Mouse (Mus musculus): ENCODE measurements at regions not wholly inside any gene's neighbourhood (a gene's known extent, or its start where the extent isn't known, plus 50 kb on each side); places are given as distances from the start of the nearest gene placed in this dataset.
A peak's percentile ranks its signal among the peaks of the same experiment; 100 is the strongest.

DNA sequence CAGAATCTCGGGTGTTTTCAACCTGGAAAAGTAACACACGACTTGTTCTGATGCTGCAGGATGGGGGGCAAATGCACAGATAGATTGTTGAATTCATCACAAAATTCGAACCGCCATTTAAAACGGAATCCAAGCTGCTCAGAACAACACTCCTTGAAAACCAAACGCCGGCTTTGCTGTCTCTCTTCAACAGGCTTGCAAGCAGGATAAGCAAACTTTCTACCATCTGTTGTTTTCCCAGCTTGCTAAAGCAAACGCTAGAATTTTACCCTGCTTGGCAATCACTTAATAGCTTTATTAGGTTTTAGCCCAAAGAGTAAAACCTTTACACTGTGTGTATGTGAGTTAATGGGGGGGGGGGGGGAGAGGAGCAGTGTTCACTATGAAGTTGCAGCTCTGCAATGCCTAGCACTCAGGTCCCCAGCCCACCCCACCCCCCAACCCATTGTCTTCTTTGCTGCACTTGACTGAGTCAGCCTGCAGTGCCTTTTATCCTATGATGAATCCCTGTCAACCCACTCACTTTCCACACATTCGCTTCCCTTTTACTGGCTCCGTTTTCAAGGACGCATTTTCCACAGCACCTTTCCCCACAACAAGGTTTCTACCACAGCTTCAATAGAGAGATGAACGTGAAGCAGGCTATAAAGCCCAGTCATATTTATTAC is 190.1 kb upstream of the Fat1 start:
- H3K4me3 ChIP-seq (ENCODE audit: low read depth, low read length): no peak overlapping the region
- no peak overlapping the region for H3K27ac ChIP-seq (replicated peaks; ENCODE audit: low read depth, low read length)
- DNase-seq (ENCODE audit: low spot score) (no peak), ATAC-seq (ENCODE audit: low read depth) (no peak)
- no peaks in the 10 kb centered on the region for H3K4me1 ChIP-seq (ENCODE audit: control insufficient read depth, insufficient read depth, low read length)
- no peaks in the 10 kb centered on the region for H3K9me3 ChIP-seq (ENCODE audit: control insufficient read depth, low read length)
- no peaks in the 10 kb centered on the region for H3K27me3 ChIP-seq (replicated peaks; ENCODE audit: control insufficient read depth, insufficient read depth, low read length)
- H3K4me2 ChIP-seq (ENCODE audit: low read depth, low read length): no peak overlapping the region
- no peak overlapping the region for H3K9ac ChIP-seq (ENCODE audit: low read depth, low read length)
- 69% methylated on average over 12 of the region's 12 CpGs for WGBS
- no peaks in the 10 kb centered on the region for H3K36me3 ChIP-seq (ENCODE audit: control insufficient read depth, insufficient read depth, low read length)

DNA sequence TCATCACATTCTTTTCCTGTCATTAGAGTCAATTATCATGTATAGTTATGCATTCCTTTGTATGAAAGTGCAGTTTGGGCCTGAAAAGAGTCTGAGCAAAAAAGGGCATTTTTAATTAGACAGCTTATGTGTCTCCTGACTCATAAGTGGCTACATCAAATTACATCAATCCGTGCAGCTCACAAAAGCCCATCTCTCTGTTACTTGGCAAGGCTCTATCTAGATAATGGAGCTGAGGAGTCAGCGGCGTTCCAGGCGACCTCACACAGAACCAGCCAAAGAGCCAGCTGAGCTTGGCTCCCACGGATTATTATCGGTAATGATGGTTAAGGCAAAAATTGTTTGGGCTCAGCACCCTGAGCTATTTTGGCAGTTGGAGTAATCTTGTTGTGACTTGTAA is 176.5 kb upstream of the Fat1 start:
- DNase-seq (ENCODE audit: low spot score) (peak; percentile 50), ATAC-seq (ENCODE audit: low read depth) (peak; percentile 81)
- Histone ChIP-seq H3K9me3 (ENCODE audit: control insufficient read depth, low read length) (no peaks in the 10 kb centered on the region), H3K4me3 (ENCODE audit: low read depth, low read length) (no peak overlapping the region), H3K4me2 (ENCODE audit: low read depth, low read length) (no peak overlapping the region), H3K9ac (ENCODE audit: low read depth, low read length) (no peak overlapping the region), H3K27ac (replicated peaks; ENCODE audit: low read depth, low read length) (no peak overlapping the region), H3K27me3 (replicated peaks; ENCODE audit: control insufficient read depth, insufficient read depth, low read length) (no peaks in the 10 kb centered on the region), H3K36me3 (ENCODE audit: control insufficient read depth, insufficient read depth, low read length) (no peaks in the 10 kb centered on the region), H3K4me1 (ENCODE audit: control insufficient read depth, insufficient read depth, low read length) (no peaks in the 10 kb centered on the region)
- WGBS: 56% methylated on average over 6 of the region's 6 CpGs

DNA sequence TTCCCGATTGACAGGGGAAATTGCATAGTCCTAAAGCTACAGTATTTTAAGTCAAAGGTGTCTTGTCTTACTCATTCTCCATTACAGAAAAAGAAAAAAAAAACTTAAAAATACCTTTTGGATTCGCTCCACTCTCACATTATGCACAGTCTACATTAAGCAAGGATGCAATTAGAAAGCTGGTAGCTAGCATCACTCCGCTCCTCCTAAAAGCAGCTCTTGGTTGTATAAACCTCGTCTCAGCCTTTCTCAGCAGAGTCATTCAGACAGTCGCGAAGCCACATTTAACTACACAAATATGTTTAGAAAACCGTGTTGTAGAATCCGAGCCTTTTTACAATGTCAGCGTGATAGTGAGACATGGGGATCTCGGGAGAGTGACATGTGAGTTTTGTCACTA is 172.5 kb upstream of the Fat1 start:
- Histone ChIP-seq H3K27ac (replicated peaks; ENCODE audit: low read depth, low read length) (no peak overlapping the region), H3K4me2 (ENCODE audit: low read depth, low read length) (no peak overlapping the region), H3K36me3 (ENCODE audit: control insufficient read depth, insufficient read depth, low read length) (no peaks in the 10 kb centered on the region), H3K4me1 (ENCODE audit: control insufficient read depth, insufficient read depth, low read length) (peaks cover 5% of the 10 kb centered on the region), H3K4me3 (ENCODE audit: low read depth, low read length) (no peak overlapping the region), H3K9ac (ENCODE audit: low read depth, low read length) (no peak overlapping the region), H3K27me3 (replicated peaks; ENCODE audit: control insufficient read depth, insufficient read depth, low read length) (no peaks in the 10 kb centered on the region), H3K9me3 (ENCODE audit: control insufficient read depth, low read length) (no peaks in the 10 kb centered on the region)
- WGBS: 87% methylated on average over 10 of the region's 10 CpGs
- ATAC-seq (ENCODE audit: low read depth) (no peak), DNase-seq (ENCODE audit: low spot score) (no peak)

DNA sequence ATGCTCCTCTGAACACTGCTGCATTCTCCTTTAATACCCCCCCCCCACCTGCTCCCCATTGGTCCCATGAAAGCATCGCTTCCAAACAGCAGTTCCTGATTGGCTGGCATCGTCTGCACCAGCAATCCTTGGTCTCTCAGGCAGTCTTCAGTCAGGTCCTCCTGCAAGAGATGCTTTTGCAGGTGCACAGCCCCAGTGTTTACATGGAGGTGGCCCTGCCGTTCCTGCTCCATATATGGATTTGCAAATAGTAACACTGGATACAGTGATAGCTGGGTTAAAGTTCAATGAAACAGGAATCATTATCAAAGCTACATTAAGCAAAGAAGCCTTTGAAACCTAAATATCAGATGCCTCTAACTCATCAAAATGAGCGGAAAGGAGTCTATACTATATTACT is 170.1 kb upstream of the Fat1 start:
- WGBS: 87% methylated on average over 4 of the region's 4 CpGs
- Histone ChIP-seq H3K9ac (ENCODE audit: low read depth, low read length) (no peak overlapping the region), H3K9me3 (ENCODE audit: control insufficient read depth, low read length) (no peaks in the 10 kb centered on the region), H3K4me3 (ENCODE audit: low read depth, low read length) (no peak overlapping the region), H3K27ac (replicated peaks; ENCODE audit: low read depth, low read length) (no peak overlapping the region), H3K27me3 (replicated peaks; ENCODE audit: control insufficient read depth, insufficient read depth, low read length) (no peaks in the 10 kb centered on the region), H3K4me1 (ENCODE audit: control insufficient read depth, insufficient read depth, low read length) (peaks cover 5% of the 10 kb centered on the region), H3K4me2 (ENCODE audit: low read depth, low read length) (no peak overlapping the region), H3K36me3 (ENCODE audit: control insufficient read depth, insufficient read depth, low read length) (no peaks in the 10 kb centered on the region)
- DNase-seq (ENCODE audit: low spot score) (no peak), ATAC-seq (ENCODE audit: low read depth) (no peak)

DNA sequence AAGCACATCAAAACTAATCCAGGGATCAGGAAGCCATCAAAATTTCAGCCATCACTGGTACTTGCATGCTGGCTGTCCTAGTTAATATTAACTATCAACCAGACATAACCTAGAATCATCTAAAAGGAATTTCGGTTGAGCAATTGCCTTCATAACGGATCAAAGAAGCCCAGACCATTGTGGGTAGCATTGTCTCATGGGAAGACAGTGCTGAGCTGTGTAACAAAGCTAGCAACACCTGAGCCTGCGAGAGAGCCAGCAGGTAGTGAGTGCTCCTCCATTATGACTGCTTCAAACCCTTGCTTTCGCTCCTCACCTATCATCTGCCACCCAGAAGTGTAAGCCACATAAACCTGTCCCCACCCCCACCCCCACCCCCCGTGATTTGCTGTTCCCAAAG is 169.6 kb upstream of the Fat1 start:
- DNase-seq (ENCODE audit: low spot score): no peak
- H3K4me2 ChIP-seq (ENCODE audit: low read depth, low read length): no peak overlapping the region
- H3K9me3 ChIP-seq (ENCODE audit: control insufficient read depth, low read length): no peaks in the 10 kb centered on the region
- H3K27me3 ChIP-seq (replicated peaks; ENCODE audit: control insufficient read depth, insufficient read depth, low read length): no peaks in the 10 kb centered on the region
- no peaks in the 10 kb centered on the region for H3K36me3 ChIP-seq (ENCODE audit: control insufficient read depth, insufficient read depth, low read length)
- H3K4me1 ChIP-seq (ENCODE audit: control insufficient read depth, insufficient read depth, low read length): peaks cover 5% of the 10 kb centered on the region
- no peak for ATAC-seq (ENCODE audit: low read depth)
- no peak overlapping the region for H3K4me3 ChIP-seq (ENCODE audit: low read depth, low read length)
- no peak overlapping the region for H3K27ac ChIP-seq (replicated peaks; ENCODE audit: low read depth, low read length)
- no peak overlapping the region for H3K9ac ChIP-seq (ENCODE audit: low read depth, low read length)
- 67% methylated on average over 5 of the region's 5 CpGs for WGBS

DNA sequence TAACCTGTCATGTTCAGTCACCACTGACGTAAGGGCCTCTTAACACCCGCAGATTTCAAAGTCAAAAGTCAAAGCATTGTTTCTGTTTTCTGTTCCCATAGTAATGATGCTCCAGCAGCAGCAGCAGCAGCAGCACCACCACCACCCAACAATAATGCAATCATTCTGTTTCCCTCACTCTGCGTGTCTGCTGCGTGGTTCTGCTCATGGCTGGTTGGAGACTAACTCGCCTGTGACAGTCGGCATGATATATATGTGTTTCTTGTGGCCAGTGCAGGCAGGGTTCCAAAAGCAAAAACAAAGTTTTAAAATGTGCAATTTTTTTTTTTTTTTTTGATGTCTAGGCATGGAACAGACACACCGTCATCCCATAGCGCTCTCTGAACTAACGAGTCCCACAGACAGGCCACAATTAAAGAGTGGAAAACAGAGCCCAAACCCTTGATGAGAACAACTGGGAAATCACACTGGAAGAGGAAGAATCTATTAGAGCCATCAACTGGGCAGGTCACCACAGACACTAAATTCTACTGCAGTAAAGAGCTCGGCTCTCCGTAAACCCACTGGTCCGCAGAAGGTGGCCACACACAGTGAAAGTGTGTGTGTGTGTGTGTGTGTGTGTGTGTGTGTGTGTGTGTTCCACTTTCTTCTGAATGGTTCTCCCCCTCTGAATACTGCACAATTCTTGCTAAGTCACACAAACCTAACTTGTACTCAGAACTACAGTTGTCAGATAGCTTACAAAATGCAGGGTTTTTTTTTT is 169.0 kb upstream of the Fat1 start:
- H3K27ac ChIP-seq (replicated peaks; ENCODE audit: low read depth, low read length): no peak overlapping the region
- peak; percentile 32 for DNase-seq (ENCODE audit: low spot score)
- no peak overlapping the region for H3K4me3 ChIP-seq (ENCODE audit: low read depth, low read length)
- no peak overlapping the region for H3K9ac ChIP-seq (ENCODE audit: low read depth, low read length)
- no peaks in the 10 kb centered on the region for H3K9me3 ChIP-seq (ENCODE audit: control insufficient read depth, low read length)
- H3K4me2 ChIP-seq (ENCODE audit: low read depth, low read length): no peak overlapping the region
- H3K27me3 ChIP-seq (replicated peaks; ENCODE audit: control insufficient read depth, insufficient read depth, low read length): no peaks in the 10 kb centered on the region
- ATAC-seq (ENCODE audit: low read depth): no peak; the same call in 1 of the 2 replicates
- 55% methylated on average over 12 of the region's 12 CpGs for WGBS
- H3K36me3 ChIP-seq (ENCODE audit: control insufficient read depth, insufficient read depth, low read length): no peaks in the 10 kb centered on the region
- peaks cover 5% of the 10 kb centered on the region for H3K4me1 ChIP-seq (ENCODE audit: control insufficient read depth, insufficient read depth, low read length)

DNA sequence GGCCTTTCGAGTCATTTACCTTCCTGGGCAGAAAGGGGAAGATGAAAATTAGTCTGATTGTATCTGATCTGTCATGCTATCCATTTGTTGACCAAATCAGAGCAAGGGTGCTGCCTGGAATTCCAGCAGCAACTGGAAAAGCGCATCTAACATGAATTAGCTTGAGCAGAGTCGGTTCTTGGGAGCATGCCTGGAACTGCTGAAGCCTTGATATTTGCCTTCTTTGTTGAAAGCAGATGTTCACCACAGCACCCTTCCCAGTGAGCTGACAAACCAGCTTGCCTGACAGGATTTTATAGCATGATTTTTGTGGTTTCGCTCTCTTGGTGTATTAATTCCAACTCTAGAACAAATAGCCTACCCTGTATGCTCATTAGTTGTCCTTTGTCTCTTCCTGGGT is 168.0 kb upstream of the Fat1 start:
- no peak overlapping the region for H3K27ac ChIP-seq (replicated peaks; ENCODE audit: low read depth, low read length)
- H3K27me3 ChIP-seq (replicated peaks; ENCODE audit: control insufficient read depth, insufficient read depth, low read length): no peaks in the 10 kb centered on the region

DNA sequence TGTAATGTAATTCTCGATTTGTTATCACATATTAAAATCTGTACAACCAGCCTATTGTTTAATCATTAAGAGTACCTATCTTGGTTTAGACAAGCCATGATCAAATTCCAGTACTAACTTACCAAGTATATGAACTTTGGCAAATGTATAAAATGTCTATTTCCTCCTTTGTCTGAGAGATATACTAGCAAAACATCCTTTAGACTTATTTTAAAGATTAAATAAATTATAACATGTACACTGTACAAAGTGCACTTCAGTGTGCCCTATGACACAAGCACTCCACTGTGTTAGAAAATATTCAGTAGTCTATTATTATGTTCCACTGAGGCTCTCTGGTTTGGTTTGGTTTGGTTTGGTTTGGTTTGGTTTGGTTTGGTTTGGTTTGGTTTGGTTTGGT is 156.0 kb upstream of the Fat1 start:
- DNase-seq (ENCODE audit: low spot score) (no peak), ATAC-seq (ENCODE audit: low read depth) (no peak)
- Histone ChIP-seq H3K9ac (ENCODE audit: low read depth, low read length) (no peak overlapping the region), H3K9me3 (ENCODE audit: control insufficient read depth, low read length) (no peaks in the 10 kb centered on the region), H3K4me2 (ENCODE audit: low read depth, low read length) (no peak overlapping the region), H3K4me1 (ENCODE audit: control insufficient read depth, insufficient read depth, low read length) (no peaks in the 10 kb centered on the region), H3K36me3 (ENCODE audit: control insufficient read depth, insufficient read depth, low read length) (no peaks in the 10 kb centered on the region), H3K27me3 (replicated peaks; ENCODE audit: control insufficient read depth, insufficient read depth, low read length) (no peaks in the 10 kb centered on the region), H3K27ac (replicated peaks; ENCODE audit: low read depth, low read length) (no peak overlapping the region), H3K4me3 (ENCODE audit: low read depth, low read length) (no peak overlapping the region)
- WGBS: 76% methylated on average over 1 of the region's 1 CpGs

More for the DNA sequence above, 168.0 kb upstream of the Fat1 start:
- DNase-seq (ENCODE audit: low spot score) (peak; percentile 93), ATAC-seq (ENCODE audit: low read depth) (peak; percentile 44; the same call in 1 of the 2 replicates)
- Histone ChIP-seq H3K4me1 (ENCODE audit: control insufficient read depth, insufficient read depth, low read length) (peaks cover 5% of the 10 kb centered on the region), H3K9me3 (ENCODE audit: control insufficient read depth, low read length) (no peaks in the 10 kb centered on the region), H3K4me2 (ENCODE audit: low read depth, low read length) (no peak overlapping the region), H3K4me3 (ENCODE audit: low read depth, low read length) (no peak overlapping the region), H3K36me3 (ENCODE audit: control insufficient read depth, insufficient read depth, low read length) (no peaks in the 10 kb centered on the region), H3K9ac (ENCODE audit: low read depth, low read length) (no peak overlapping the region)
- 39% methylated on average over 4 of the region's 4 CpGs for WGBS

DNA sequence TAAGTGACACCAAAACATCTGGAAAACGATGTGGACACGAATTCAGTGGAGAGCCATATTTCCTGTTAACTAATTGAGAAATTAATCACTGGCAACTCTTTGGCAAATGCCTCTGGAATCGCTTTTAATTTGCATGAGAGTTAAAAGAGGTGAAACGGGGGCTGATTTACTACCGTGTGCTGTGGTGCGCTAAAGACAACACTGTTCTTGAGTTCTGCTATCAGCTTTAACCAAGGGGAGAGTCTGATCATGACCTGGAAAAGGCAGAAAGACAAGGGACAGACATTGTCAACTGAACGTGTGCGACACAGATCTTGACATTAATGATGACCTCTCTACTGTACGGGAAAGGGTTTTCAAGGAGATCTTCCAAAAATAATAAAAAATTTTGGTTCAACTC is 152.8 kb upstream of the Fat1 start:
- DNase-seq (ENCODE audit: low spot score) (no peak), ATAC-seq (ENCODE audit: low read depth) (no peak)
- Histone ChIP-seq H3K9me3 (ENCODE audit: control insufficient read depth, low read length) (no peaks in the 10 kb centered on the region), H3K27me3 (replicated peaks; ENCODE audit: control insufficient read depth, insufficient read depth, low read length) (no peaks in the 10 kb centered on the region), H3K4me2 (ENCODE audit: low read depth, low read length) (no peak overlapping the region), H3K4me1 (ENCODE audit: control insufficient read depth, insufficient read depth, low read length) (no peaks in the 10 kb centered on the region), H3K27ac (replicated peaks; ENCODE audit: low read depth, low read length) (no peak overlapping the region), H3K9ac (ENCODE audit: low read depth, low read length) (no peak overlapping the region), H3K36me3 (ENCODE audit: control insufficient read depth, insufficient read depth, low read length) (no peaks in the 10 kb centered on the region), H3K4me3 (ENCODE audit: low read depth, low read length) (no peak overlapping the region)
- WGBS: 83% methylated on average over 9 of the region's 9 CpGs

Measured in embryonic facial prominence, embryonic 14.5 days (tissue).